Mouse (Mus musculus): Measurements from ENCODE around the gene Mthfsl. TPM values are rescaled to one million over a fixed set of nuclear protein-coding genes. Genes with fewer than 3 reads are reported as not detected.
A peak's percentile ranks its signal among the peaks of the same experiment; 100 is the strongest.
"Not testable (repeated sequence)": the region's sequence is repeated elsewhere in the genome, so short reads cannot be mapped to it uniquely, and the experiment has no call there.

The Mthfsl gene
- total RNA-seq, 2 experiments from 2014 or later, result 24.8 to 73.6 TPM

GRCm38 (mm10) chr9:88691307-88691706 is 28.8 kb downstream of the Mthfsl start:
- peak; percentile 73 for ATAC-seq (ENCODE audit: poor library complexity, severe bottlenecking)

GRCm38 (mm10) chr9:88689451-88689850 is 30.6 kb downstream of the Mthfsl start:
- ATAC-seq (ENCODE audit: poor library complexity, severe bottlenecking), result not testable (repeated sequence)

GRCm38 (mm10) chr9:88686719-88687118 is 33.4 kb downstream of the Mthfsl start:
- ATAC-seq (ENCODE audit: poor library complexity, severe bottlenecking), result not testable (repeated sequence)

- not testable (repeated sequence) for ATAC-seq (ENCODE audit: poor library complexity, severe bottlenecking)
These were observed 61.8 kb downstream of the Mthfsl start for GRCm38 (mm10) chr9:88658341-88658740.

- not testable (repeated sequence) for ATAC-seq (ENCODE audit: poor library complexity, severe bottlenecking)
These were observed 69.4 kb downstream of the Mthfsl start for GRCm38 (mm10) chr9:88650742-88651141.

Other genes starting within 250 kb of the Mthfsl start
- 113 and 121 TPM in 2 replicates for gene Syncrip, start 237.7 kb downstream of the Mthfsl start, total RNA-seq (2015)
- gene Syncrip, start 237.7 kb downstream of the Mthfsl start, total RNA-seq (2017), result 116 and 128 TPM in 2 replicates
- gene Zfp949, start 172.3 kb downstream of the Mthfsl start, total RNA-seq (2015), result 4.3 and 4.6 TPM in 2 replicates
- gene Zfp949, start 172.3 kb downstream of the Mthfsl start, total RNA-seq (2017), result 7.2 and 8.9 TPM in 2 replicates
- not detected in 2 replicates for gene Trim43a, start 139.4 kb downstream of the Mthfsl start, total RNA-seq (2015)
- not detected in 2 replicates for gene Trim43a, start 139.4 kb downstream of the Mthfsl start, total RNA-seq (2017)
- 3.3 and 3.5 TPM in 2 replicates for gene Bcl2a1d, start 11.6 kb upstream of the Mthfsl start, total RNA-seq (2015)
- 5.6 and 8.0 TPM in 2 replicates for gene Bcl2a1d, start 11.6 kb upstream of the Mthfsl start, total RNA-seq (2017)
- gene Trim43c, start 118.9 kb upstream of the Mthfsl start, total RNA-seq (2015), result not detected in 2 replicates
- gene Trim43c, start 118.9 kb upstream of the Mthfsl start, total RNA-seq (2017), result not detected in 2 replicates
- 1.2 and 5.6 TPM in 2 replicates for gene Bcl2a1a, start 236.6 kb upstream of the Mthfsl start, total RNA-seq (2015)
- 1.4 and 3.7 TPM in 2 replicates for gene Bcl2a1a, start 236.6 kb upstream of the Mthfsl start, total RNA-seq (2017)

Measured in megakaryocyte, adult 5-6 weeks (primary cell).